Mouse (Mus musculus): ENCODE measurements around the gene Adar. TPM values are rescaled to one million over a fixed set of nuclear protein-coding genes. Genes with fewer than 3 reads are reported as not detected.

Adar gene
- polyA plus RNA-seq, 1 experiment from 2014 or later: 19.8 TPM

DNA sequence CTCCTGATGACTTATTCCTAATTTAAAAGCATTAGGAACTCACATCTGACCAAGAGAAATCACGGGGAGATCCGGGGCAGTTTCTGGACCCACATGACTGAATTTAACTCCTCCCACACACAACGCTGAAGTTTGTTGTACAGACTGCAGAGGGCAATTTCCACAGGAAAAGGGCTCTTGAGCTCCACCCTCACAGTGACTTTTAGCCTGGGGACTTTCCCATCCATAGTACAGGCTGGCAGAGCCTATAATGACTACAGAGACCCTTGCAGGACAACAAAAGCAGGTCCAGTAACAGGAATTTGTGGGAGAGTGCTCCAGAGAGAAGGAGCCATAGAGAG lies 86.7 kb downstream of the Adar start:
- no peak for ATAC-seq (ENCODE audit: low FRiP score)
- Histone ChIP-seq H3K4me2 (no peak overlapping the region), H3K36me3 (no peaks in the 10 kb centered on the region), H3K9me3 (no peaks in the 10 kb centered on the region), H3K4me1 (replicated peaks) (no peaks in the 10 kb centered on the region), H3K27ac (no peak overlapping the region), H3K27me3 (no peaks in the 10 kb centered on the region), H3K9ac (no peak overlapping the region), H3K4me3 (no peak overlapping the region)
- WGBS: 54% methylated on average over 3 of the region's 3 CpGs

DNA sequence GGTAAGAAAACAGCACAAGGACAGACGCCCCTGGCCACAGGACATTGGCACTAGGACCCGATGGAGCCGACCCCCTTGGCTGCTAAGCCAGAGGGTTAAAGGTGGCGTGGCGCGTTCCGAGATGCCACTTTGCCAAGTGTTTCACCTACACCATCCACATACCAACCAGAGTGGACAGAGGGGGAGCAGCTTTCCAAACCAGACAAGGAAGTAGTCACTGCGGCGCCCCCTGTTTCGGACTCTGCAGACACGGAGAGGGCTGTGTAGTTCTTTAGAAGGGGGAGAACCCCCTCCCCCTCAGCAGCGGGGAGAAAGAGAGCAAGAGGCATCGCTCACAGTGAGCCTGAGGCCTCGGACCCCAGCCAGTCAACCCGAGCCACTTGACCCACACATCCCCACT lies 88.1 kb downstream of the Adar start:
- WGBS: 70% methylated on average over 15 of the region's 15 CpGs
- H3K9me3 ChIP-seq: no peaks in the 10 kb centered on the region
- ATAC-seq (ENCODE audit: low FRiP score): no peak

More for the DNA sequence above, 88.1 kb downstream of the Adar start:
- Histone ChIP-seq H3K27me3 (no peaks in the 10 kb centered on the region), H3K9ac (no peak overlapping the region), H3K27ac (no peak overlapping the region), H3K4me2 (no peak overlapping the region), H3K4me1 (replicated peaks) (no peaks in the 10 kb centered on the region), H3K36me3 (no peaks in the 10 kb centered on the region), H3K4me3 (no peak overlapping the region)

Other genes with a start within 250 kb of the Adar start
- gene Kcnn3, start 194.9 kb upstream of the Adar start, polyA plus RNA-seq (2015; fragmentation: Nextera tagmentation; extraction: Ambion mirVana): 5.1 and 6.6 TPM in 2 replicates
- 28.1 and 30.7 TPM in 2 replicates for gene Chrnb2, start 49.6 kb downstream of the Adar start, polyA plus RNA-seq (2015; fragmentation: Nextera tagmentation; extraction: Ambion mirVana)
- 13.5 and 14.4 TPM in 2 replicates for gene Ube2q1, start 58.6 kb downstream of the Adar start, polyA plus RNA-seq (2015; fragmentation: Nextera tagmentation; extraction: Ambion mirVana)
- 1.7 and 2.1 TPM in 2 replicates for gene She, start 116.3 kb downstream of the Adar start, polyA plus RNA-seq (2015; fragmentation: Nextera tagmentation; extraction: Ambion mirVana)
- gene Il6ra, start 198.2 kb downstream of the Adar start, polyA plus RNA-seq (2015; fragmentation: Nextera tagmentation; extraction: Ambion mirVana): 0.98 and 1.1 TPM in 2 replicates
- 13.4 TPM in 2 replicates for gene Atp8b2, start 248.5 kb downstream of the Adar start, polyA plus RNA-seq (2015; fragmentation: Nextera tagmentation; extraction: Ambion mirVana)